Mouse (Mus musculus) limb, embryonic 12.5 days (tissue): ENCODE measurements around the gene Spesp1. TPM values are rescaled to one million over a fixed set of nuclear protein-coding genes. Genes with fewer than 3 reads are reported as not detected.

ENCODE experiments used
- ATAC-seq: fragments of 200-750 bp; cut with Nextera tagmentation; 2 replicates; pipeline ENCODE4 v1.8.0; 2017; ENCODE audit warnings: low read depth, moderate TSS enrichment; ENCODE audit not compliant: insufficient number of reproducible peaks, insufficient read depth, low FRiP score, low TSS enrichment
- H3K27ac ChIP-seq: fragments of 300-500 bp; sonication (generic); 2 replicates; pipeline ENCODE4 v1.5.1; 2016; ENCODE audit warnings: mild to moderate bottlenecking, moderate library complexity
- H3K27me3 ChIP-seq: fragments of 300-500 bp; sonication (generic); 2 replicates; pipeline ENCODE4 v1.6.1; 2016; ENCODE audit warnings: mild to moderate bottlenecking, moderate library complexity
- H3K36me3 ChIP-seq: fragments of 300-500 bp; sonication (generic); 2 replicates; pipeline ENCODE4 v1.6.1; 2016; ENCODE audit warnings: mild to moderate bottlenecking, moderate library complexity
- H3K4me1 ChIP-seq: fragments of 300-500 bp; sonication (generic); replicated peaks from 2 replicates; pipeline ENCODE4 v1.6.1; 2016
- H3K4me2 ChIP-seq: fragments of 300-500 bp; sonication (generic); 2 replicates; pipeline ENCODE4 v1.6.1; 2016; ENCODE audit warnings: mild to moderate bottlenecking, moderate library complexity
- H3K4me3 ChIP-seq: fragments of 300-500 bp; sonication (generic); replicated peaks from 2 replicates; pipeline ENCODE4 v1.5.1; 2016; ENCODE audit warnings: mild to moderate bottlenecking
- H3K9ac ChIP-seq: fragments of 300-500 bp; sonication (generic); replicated peaks from 2 replicates; pipeline ENCODE4 v1.6.1; 2016; ENCODE audit warnings: mild to moderate bottlenecking, moderate library complexity
- H3K9me3 ChIP-seq: fragments of 300-500 bp; sonication (generic); 2 replicates; pipeline ENCODE4 v1.6.1; 2016; ENCODE audit warnings: mild to moderate bottlenecking, moderate library complexity
- WGBS: fragments of 180-500 bp; shearing (Covaris S2); methylation state at CpG from one replicate; pipeline ENCODE4 v1.1.7; 2016; 5-methylcytosine and 5-hydroxymethylcytosine counted together
- polyA plus RNA-seq: library from polyadenylated mRNA; unstranded; fragments of >200 nt; fragmentation: Nextera tagmentation; extraction: Ambion mirVana; gene quantifications from 2 replicates; pipeline ENCODE4 v1.2.1, GENCODE M21; 2016

The Spesp1 gene
- polyA plus RNA-seq = not detected in 2 replicates

DNA sequence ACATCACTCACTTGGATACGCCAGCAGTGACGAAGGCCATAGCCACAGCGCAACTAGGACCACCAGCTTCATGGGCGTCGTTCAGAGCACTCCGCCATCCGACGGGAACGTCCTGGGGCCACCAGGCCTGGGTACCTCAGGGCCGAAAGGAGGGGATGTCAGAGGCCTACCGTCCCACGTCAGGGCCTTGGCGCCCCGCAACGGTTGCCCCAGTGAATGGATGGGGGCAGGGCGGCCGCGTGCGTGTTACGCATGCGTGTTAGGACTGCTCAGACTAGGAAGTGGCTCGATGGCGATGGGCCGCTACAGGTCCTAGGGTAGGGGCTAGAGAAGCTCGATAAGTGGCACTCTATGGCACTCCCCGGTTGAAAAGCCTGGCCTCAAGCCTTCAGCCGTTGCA lies at the start of gene Spesp1:
Spesp1 (minus strand) TSS at position 218 of the 400 bp plus-strand sequence.
- ATAC-seq = no peak
- Histone ChIP-seq H3K27me3 (no peaks in the 10 kb centered on the region), H3K9me3 (no peaks in the 10 kb centered on the region), H3K9ac (no peak within 1 kb of the TSS), H3K4me1 (no peaks in the 10 kb centered on the region), H3K36me3 (no peaks in the 10 kb centered on the region), H3K4me3 (no peak within 1 kb of the TSS), H3K27ac (no peak within 1 kb of the TSS), H3K4me2 (no peak within 1 kb of the TSS)
- WGBS = 82% methylated on average over 27 of the region's 27 CpGs

DNA sequence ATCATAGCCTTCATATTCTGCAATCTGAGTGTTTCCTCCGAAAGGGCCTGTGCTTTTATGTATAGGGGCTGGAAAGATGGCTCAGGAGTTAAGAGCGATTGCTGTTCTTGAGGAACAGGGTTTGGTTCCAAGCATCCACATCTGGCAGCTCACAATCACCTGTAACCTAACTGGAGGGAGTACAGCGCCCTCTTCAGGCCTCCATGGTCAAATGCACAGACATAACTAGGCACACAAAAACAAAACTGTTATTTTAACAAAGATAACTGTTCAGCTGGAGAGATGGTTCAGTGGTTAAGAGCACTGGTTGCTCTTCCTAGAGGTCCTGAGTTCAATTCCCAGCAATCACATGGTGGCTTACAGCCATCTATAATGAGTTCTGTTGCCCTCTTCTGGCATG lies 44.0 kb upstream of the Spesp1 start:
- no peak overlapping the region for H3K4me2 ChIP-seq
- H3K4me1 ChIP-seq = no peaks in the 10 kb centered on the region
- H3K27me3 ChIP-seq = no peaks in the 10 kb centered on the region
- no peak overlapping the region for H3K27ac ChIP-seq
- no peak overlapping the region for H3K9ac ChIP-seq
- no peaks in the 10 kb centered on the region for H3K9me3 ChIP-seq
- ATAC-seq = no peak
- no peaks in the 10 kb centered on the region for H3K36me3 ChIP-seq
- H3K4me3 ChIP-seq = no peak overlapping the region
- 77% methylated on average over 3 of the region's 3 CpGs for WGBS

DNA sequence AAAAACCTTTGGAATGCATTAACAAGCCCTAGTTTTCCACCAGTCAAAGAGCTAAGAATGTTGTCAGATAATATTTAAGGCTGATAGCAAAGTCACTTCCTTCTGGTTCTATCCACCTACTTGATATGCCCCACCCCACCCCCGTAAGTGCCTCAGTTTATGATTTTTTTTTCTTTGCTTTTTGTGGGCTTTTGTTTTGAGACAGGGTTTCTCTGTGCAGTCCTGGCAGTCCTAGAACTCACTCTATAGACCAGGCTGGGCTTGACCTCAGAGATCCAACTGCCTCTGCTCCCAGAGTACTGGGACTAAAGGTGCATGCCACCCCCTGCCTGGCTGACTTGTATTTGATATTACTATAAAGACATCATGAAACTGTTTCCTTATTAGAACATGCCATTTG lies 41.8 kb upstream of the Spesp1 start:
- Histone ChIP-seq H3K36me3 (no peaks in the 10 kb centered on the region), H3K4me2 (no peak overlapping the region), H3K9me3 (no peaks in the 10 kb centered on the region), H3K27ac (no peak overlapping the region), H3K4me3 (no peak overlapping the region), H3K27me3 (no peaks in the 10 kb centered on the region), H3K9ac (no peak overlapping the region), H3K4me1 (no peaks in the 10 kb centered on the region)
- no peak for ATAC-seq
- WGBS = 88% methylated on average over 1 of the region's 1 CpGs

DNA sequence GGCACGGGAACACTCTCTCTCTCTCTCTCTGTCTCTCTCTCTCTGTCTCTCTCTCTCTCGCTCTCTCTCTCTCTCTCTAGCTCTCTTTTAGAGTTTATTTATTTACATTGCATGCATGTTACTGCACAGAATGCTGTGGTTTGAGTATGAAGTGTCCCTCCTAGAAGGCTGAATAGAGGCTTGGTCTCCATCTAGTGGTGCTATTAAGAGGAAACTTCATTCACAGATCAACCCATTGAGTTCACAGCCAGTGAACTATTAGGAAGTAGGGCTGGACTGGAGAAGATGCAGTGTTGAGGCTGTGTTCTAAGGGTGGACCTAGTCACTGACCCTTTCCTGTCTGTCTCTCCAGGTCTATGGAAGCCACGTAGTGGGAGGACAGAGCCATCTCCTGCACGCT lies 36.7 kb upstream of the Spesp1 start:
- no peak for ATAC-seq
- WGBS = 87% methylated on average over 4 of the region's 4 CpGs
- H3K9me3 ChIP-seq = 0 out of 2 replicates have a peak, but pooled peaks cover 4% of the 10 kb centered on the region

DNA sequence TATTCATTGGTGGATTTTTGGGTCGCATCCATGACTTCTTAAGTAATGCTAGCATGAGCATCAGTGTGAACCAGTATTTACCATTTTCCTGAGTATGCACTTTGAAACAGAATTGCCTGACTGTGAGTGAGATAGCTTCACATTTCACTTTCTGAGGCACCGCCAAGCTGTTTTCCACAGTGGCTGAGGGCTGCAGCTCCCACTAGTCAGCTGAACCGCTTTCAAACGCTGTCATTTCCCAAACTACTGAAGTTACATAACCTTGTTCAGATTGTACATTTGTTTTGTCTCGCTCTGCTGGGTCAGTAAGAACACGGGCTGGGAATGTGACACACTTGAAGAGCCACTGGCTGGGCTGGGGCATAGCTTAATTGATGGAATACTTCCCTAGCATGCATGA lies 33.5 kb upstream of the Spesp1 start:
- Histone ChIP-seq H3K9ac (no peak overlapping the region), H3K27ac (no peak overlapping the region), H3K27me3 (no peaks in the 10 kb centered on the region), H3K4me1 (no peaks in the 10 kb centered on the region), H3K4me3 (no peak overlapping the region), H3K9me3 (0 out of 2 replicates have a peak, but pooled peaks cover 4% of the 10 kb centered on the region), H3K4me2 (no peak overlapping the region), H3K36me3 (no peaks in the 10 kb centered on the region)
- whole genome bisulfite sequencing = 93% methylated on average over 6 of the region's 6 CpGs
- no peak for ATAC-seq

More for the DNA sequence above, 36.7 kb upstream of the Spesp1 start:
- H3K27ac ChIP-seq = no peak overlapping the region
- no peaks in the 10 kb centered on the region for H3K27me3 ChIP-seq
- H3K36me3 ChIP-seq = no peaks in the 10 kb centered on the region
- no peaks in the 10 kb centered on the region for H3K4me1 ChIP-seq
- H3K9ac ChIP-seq = no peak overlapping the region
- H3K4me3 ChIP-seq = no peak overlapping the region
- no peak overlapping the region for H3K4me2 ChIP-seq

DNA sequence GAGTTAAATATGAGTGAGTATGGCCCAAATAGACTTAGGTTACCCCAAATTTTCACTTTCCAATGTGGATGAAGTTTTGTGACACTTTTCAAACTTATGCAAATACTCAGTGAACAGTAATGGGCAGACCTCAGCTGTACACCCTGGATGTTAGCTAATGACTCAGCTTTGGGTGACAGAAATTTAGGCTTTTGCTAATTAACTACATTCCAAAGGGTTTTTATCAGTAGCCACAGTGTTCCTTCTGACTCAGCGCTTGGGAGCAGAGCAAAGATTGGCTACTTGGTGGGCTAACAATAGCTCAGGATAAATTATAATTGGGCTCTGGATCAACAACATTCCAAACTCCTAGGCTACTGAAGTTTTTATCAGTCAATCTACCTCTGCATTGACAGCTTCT lies 14.9 kb upstream of the Spesp1 start:
- no peaks in the 10 kb centered on the region for H3K27me3 ChIP-seq
- WGBS = 84% methylated on average over 1 of the region's 1 CpGs

DNA sequence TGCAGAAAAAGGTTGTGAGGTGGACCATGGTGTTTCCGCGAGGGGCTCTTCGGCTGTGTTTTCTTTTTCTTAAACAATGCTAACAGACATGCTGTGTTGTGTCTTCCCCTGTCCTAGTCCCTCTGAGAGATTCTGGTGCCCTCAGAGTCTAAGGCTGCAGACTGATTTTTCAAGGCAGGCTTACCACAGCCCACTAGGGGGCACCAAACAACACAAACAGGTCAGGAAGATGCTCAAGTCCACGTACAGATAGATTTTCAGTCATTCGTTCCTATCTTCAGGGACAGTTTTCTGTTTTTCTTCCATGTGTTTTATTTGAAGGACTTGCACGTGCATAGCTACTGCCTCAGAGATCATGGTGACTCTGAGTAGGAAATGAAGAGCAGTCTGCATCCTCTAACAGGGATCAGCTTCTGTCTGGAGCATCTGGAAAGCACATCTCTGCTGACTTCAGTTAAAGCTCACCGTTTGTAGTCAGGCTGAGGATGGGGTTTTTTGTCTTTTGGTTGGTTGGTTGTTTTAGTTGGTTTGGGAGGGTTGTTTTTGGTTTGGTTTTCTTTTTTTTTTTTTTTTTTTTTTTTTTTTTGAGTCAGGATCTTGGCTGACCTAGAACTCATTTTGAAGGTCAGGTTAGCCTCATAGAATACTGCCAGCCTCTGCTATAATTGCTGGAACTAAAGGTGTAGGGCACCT lies 13.1 kb upstream of the Spesp1 start:
- WGBS = 35% methylated on average over 7 of the region's 7 CpGs
- no peaks in the 10 kb centered on the region for H3K4me1 ChIP-seq
- no peak overlapping the region for H3K9ac ChIP-seq
- no peaks in the 10 kb centered on the region for H3K27me3 ChIP-seq
- ATAC-seq = no peak
- H3K4me2 ChIP-seq = no peak overlapping the region
- no peak overlapping the region for H3K27ac ChIP-seq
- H3K36me3 ChIP-seq = no peaks in the 10 kb centered on the region
- no peaks in the 10 kb centered on the region for H3K9me3 ChIP-seq
- H3K4me3 ChIP-seq = no peak overlapping the region

More for the DNA sequence above, 14.9 kb upstream of the Spesp1 start:
- Histone ChIP-seq H3K9me3 (no peaks in the 10 kb centered on the region), H3K27ac (no peak overlapping the region), H3K9ac (no peak overlapping the region), H3K36me3 (no peaks in the 10 kb centered on the region), H3K4me1 (no peaks in the 10 kb centered on the region), H3K4me3 (no peak overlapping the region), H3K4me2 (no peak overlapping the region)
- ATAC-seq = no peak

DNA sequence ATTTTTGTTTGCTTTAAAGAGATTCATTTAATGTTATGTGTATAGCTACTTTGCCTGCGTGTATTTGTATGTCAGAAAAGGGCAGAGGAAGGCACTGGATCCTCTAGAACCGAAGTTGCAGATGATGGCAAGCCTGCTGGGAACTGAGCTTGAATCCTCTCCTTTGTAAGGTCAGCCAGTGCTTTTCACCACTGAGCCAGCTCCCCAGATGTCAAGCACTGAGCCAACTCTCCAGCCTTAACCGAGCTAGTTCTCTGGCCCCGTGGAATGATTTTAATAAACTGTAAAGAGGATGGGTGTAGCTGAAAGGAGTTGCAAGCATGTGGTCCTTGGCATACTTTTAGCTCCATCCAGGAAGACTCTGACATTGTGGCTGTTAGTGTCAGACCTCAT lies 5.6 kb upstream of the Spesp1 start:
- H3K9ac ChIP-seq = no peak overlapping the region
- no peak for ATAC-seq
- no peaks in the 10 kb centered on the region for H3K9me3 ChIP-seq
- 69% methylated on average over 4 of the region's 4 CpGs for WGBS
- H3K27me3 ChIP-seq = peaks cover 3% of the 10 kb centered on the region; the same call in 1 of the 2 replicates
- no peaks in the 10 kb centered on the region for H3K4me1 ChIP-seq
- no peak overlapping the region for H3K4me3 ChIP-seq
- H3K27ac ChIP-seq = no peak overlapping the region
- H3K4me2 ChIP-seq = no peak overlapping the region
- no peaks in the 10 kb centered on the region for H3K36me3 ChIP-seq

DNA sequence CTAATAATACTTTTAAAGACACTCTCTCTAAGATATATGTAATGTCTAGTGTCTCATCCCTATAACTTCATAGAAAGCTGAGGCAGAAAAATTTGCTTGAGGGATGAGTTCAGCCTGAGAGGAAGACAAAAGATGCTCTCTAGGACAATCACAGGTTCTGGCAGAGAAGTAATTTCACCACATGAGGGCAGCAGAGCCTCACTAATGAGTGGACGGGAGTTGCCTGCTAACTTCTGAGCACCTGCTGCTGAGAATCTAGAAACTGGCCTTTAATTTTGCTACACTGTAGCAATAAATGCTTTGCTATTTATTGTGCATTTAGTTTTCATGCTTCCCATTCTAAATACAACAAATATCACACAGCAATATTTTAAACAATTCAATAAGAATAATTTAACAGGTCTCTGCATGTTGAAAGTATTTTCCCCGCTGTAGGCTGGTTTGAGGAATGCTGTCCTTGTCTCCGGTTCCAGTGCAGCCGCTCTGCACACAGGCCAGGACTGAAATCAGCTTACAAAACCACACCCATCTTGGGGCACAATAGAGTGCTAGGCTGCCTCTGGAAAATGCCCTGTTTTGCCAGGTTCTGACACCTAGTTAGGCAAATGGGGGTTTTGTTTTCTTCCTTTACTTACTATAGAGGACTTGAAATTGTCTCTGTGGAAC lies 5.1 kb upstream of the Spesp1 start:
- H3K27me3 ChIP-seq = peaks cover 3% of the 10 kb centered on the region; the same call in 1 of the 2 replicates
- H3K9ac ChIP-seq = no peak overlapping the region
- WGBS = 50% methylated on average over 4 of the region's 4 CpGs
- H3K27ac ChIP-seq = no peak overlapping the region
- no peak overlapping the region for H3K4me2 ChIP-seq
- no peaks in the 10 kb centered on the region for H3K36me3 ChIP-seq
- H3K4me3 ChIP-seq = no peak overlapping the region
- H3K9me3 ChIP-seq = no peaks in the 10 kb centered on the region
- no peaks in the 10 kb centered on the region for H3K4me1 ChIP-seq
- no peak for ATAC-seq

DNA sequence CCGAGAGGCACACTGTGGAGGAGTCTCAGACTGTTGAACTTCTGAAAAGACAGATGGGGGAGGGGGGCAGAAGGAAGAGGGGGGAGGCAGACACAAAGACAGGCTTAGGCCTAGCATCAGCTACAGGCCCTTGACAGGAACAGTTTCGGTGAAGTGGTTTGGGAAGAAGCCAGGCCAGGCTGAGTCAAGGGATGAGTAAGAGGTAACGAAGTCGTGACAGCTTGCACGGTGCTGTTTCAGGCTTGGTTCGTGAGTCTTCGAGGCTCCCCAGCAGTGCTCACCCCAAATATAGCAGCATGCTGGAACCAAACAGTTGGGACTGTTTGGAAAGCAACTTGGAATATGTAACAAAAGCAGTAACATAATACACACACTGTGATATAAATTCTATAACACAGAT lies 2.3 kb upstream of the Spesp1 start:
- no peak overlapping the region for H3K27ac ChIP-seq
- ATAC-seq = no peak
- no peaks in the 10 kb centered on the region for H3K4me1 ChIP-seq
- no peak overlapping the region for H3K4me2 ChIP-seq
- H3K9ac ChIP-seq = no peak overlapping the region
- no peaks in the 10 kb centered on the region for H3K9me3 ChIP-seq
- no peaks in the 10 kb centered on the region for H3K36me3 ChIP-seq
- H3K4me3 ChIP-seq = no peak overlapping the region
- WGBS = 81% methylated on average over 7 of the region's 7 CpGs
- peaks cover 3% of the 10 kb centered on the region; the same call in 1 of the 2 replicates for H3K27me3 ChIP-seq

DNA sequence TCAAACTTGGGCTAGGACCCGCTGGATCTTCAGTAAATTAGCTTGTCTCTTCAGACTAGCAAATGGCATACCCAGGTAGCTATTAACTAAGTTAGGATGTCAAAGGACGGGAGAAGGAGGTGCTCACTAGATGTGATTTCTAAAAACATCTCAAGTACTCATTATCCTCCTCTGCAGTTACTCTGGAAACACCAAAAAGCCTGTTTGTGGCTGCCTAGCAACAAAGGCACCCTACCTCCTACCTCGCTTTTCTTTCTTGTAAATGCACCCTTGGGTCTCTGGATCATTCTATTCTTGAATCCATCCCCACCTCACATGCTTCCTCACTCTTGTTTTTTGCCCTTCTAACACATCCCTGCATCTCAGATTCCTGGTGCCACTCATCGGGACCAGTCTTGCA lies 5.1 kb downstream of the Spesp1 start:
- H3K36me3 ChIP-seq = no peaks in the 10 kb centered on the region
- 74% methylated on average over 4 of the region's 4 CpGs for WGBS
- no peak overlapping the region for H3K27ac ChIP-seq
- no peak overlapping the region for H3K9ac ChIP-seq
- H3K27me3 ChIP-seq = no peaks in the 10 kb centered on the region
- no peaks in the 10 kb centered on the region for H3K4me1 ChIP-seq
- H3K4me3 ChIP-seq = no peak overlapping the region
- H3K9me3 ChIP-seq = no peaks in the 10 kb centered on the region
- ATAC-seq = no peak
- H3K4me2 ChIP-seq = no peak overlapping the region
